Mouse (Mus musculus): ENCODE measurements around the gene Lbx2. TPM values are rescaled to one million over a fixed set of nuclear protein-coding genes. Genes with fewer than 3 reads are reported as not detected.
A peak's percentile ranks its signal among the peaks of the same experiment; 100 is the strongest.

Lbx2 gene
- polyA plus RNA-seq, 1 experiment from 2014 or later, result not detected

GRCm38 (mm10) chr6:83103130-83103650 is 17.0 kb downstream of the Lbx2 start:
- 40% methylated on average over 11 of the region's 11 CpGs for WGBS
- peaks cover 7% of the 10 kb centered on the region; the same call in 1 of the 2 replicates for H3K27me3 ChIP-seq (replicated peaks; ENCODE audit: control insufficient read depth, insufficient read depth, low read length)
- ATAC-seq, result no peak
- H3K27ac ChIP-seq (ENCODE audit: low read length), result no peak overlapping the region
- peaks cover 23% of the 10 kb centered on the region for H3K4me1 ChIP-seq (replicated peaks; ENCODE audit: control insufficient read depth, insufficient read depth, low read length)
- peak overlapping the region; percentile 75 for H3K4me3 ChIP-seq (replicated peaks; ENCODE audit: low read length)
- H3K4me2 ChIP-seq (ENCODE audit: low read length), result peak overlapping the region; percentile 98
- H3K36me3 ChIP-seq (ENCODE audit: control insufficient read depth, insufficient read depth), result no peaks in the 10 kb centered on the region
- peak overlapping the region; percentile 85 for H3K9ac ChIP-seq (replicated peaks; ENCODE audit: low read depth, low read length)
- H3K9me3 ChIP-seq (ENCODE audit: control insufficient read depth, low read length), result no peaks in the 10 kb centered on the region

GRCm38 (mm10) chr6:83104158-83104557 is 18.0 kb downstream of the Lbx2 start:
- H3K27ac ChIP-seq (ENCODE audit: low read length), result no peak overlapping the region
- H3K36me3 ChIP-seq (ENCODE audit: control insufficient read depth, insufficient read depth), result no peaks in the 10 kb centered on the region
- no peak overlapping the region for H3K9ac ChIP-seq (replicated peaks; ENCODE audit: low read depth, low read length)
- no peaks in the 10 kb centered on the region for H3K9me3 ChIP-seq (ENCODE audit: control insufficient read depth, low read length)
- WGBS, result 50% methylated on average over 4 of the region's 4 CpGs
- H3K4me1 ChIP-seq (replicated peaks; ENCODE audit: control insufficient read depth, insufficient read depth, low read length), result peaks cover 28% of the 10 kb centered on the region
- no peak overlapping the region for H3K4me2 ChIP-seq (ENCODE audit: low read length)
- peak; percentile 51 for ATAC-seq
- peaks cover 4% of the 10 kb centered on the region; the same call in 1 of the 2 replicates for H3K27me3 ChIP-seq (replicated peaks; ENCODE audit: control insufficient read depth, insufficient read depth, low read length)
- no peak overlapping the region for H3K4me3 ChIP-seq (replicated peaks; ENCODE audit: low read length)

GRCm38 (mm10) chr6:83107566-83108400 is 21.6 kb downstream of the Lbx2 start:
- ATAC-seq, result no peak
- WGBS, result 32% methylated on average over 12 of the region's 13 CpGs
- Histone ChIP-seq H3K27ac (ENCODE audit: low read length) (peak overlapping the region; percentile 72; the same call in 1 of the 2 replicates), H3K27me3 (replicated peaks; ENCODE audit: control insufficient read depth, insufficient read depth, low read length) (no peaks in the 10 kb centered on the region), H3K36me3 (ENCODE audit: control insufficient read depth, insufficient read depth) (no peaks in the 10 kb centered on the region), H3K9me3 (ENCODE audit: control insufficient read depth, low read length) (no peaks in the 10 kb centered on the region), H3K4me3 (replicated peaks; ENCODE audit: low read length) (peak overlapping the region; percentile 96), H3K4me1 (replicated peaks; ENCODE audit: control insufficient read depth, insufficient read depth, low read length) (peaks cover 28% of the 10 kb centered on the region), H3K4me2 (ENCODE audit: low read length) (peak overlapping the region; percentile 96), H3K9ac (replicated peaks; ENCODE audit: low read depth, low read length) (peak overlapping the region; percentile 93; the same call in 1 of the 2 replicates)

GRCm38 (mm10) chr6:83108762-83109668 is 22.8 kb downstream of the Lbx2 start, which contains the start of gene Mrpl53:
Gene Mrpl53 (plus strand): TSS chr6:83109040.
- peaks cover 20% of the 10 kb centered on the region for H3K4me1 ChIP-seq (replicated peaks; ENCODE audit: control insufficient read depth, insufficient read depth, low read length)
- under 1% methylated on average over 76 of the region's 76 CpGs for WGBS
- peak within 1 kb of the TSS; percentile 93 for H3K9ac ChIP-seq (replicated peaks; ENCODE audit: low read depth, low read length)
- H3K36me3 ChIP-seq (ENCODE audit: control insufficient read depth, insufficient read depth), result no peaks in the 10 kb centered on the region
- H3K4me2 ChIP-seq (ENCODE audit: low read length), result peak within 1 kb of the TSS; percentile 96
- H3K9me3 ChIP-seq (ENCODE audit: control insufficient read depth, low read length), result no peaks in the 10 kb centered on the region
- H3K27me3 ChIP-seq (replicated peaks; ENCODE audit: control insufficient read depth, insufficient read depth, low read length), result no peaks in the 10 kb centered on the region
- H3K27ac ChIP-seq (ENCODE audit: low read length), result peak within 1 kb of the TSS; percentile 72
- ATAC-seq, result peak; percentile 79
- peak within 1 kb of the TSS; percentile 96 for H3K4me3 ChIP-seq (replicated peaks; ENCODE audit: low read length)

- H3K27me3 ChIP-seq (replicated peaks; ENCODE audit: control insufficient read depth, insufficient read depth, low read length), result no peaks in the 10 kb centered on the region
- H3K9me3 ChIP-seq (ENCODE audit: control insufficient read depth, low read length), result no peaks in the 10 kb centered on the region
- WGBS, result 94% methylated on average over 4 of the region's 4 CpGs
- H3K4me2 ChIP-seq (ENCODE audit: low read length), result no peak overlapping the region
- H3K4me1 ChIP-seq (replicated peaks; ENCODE audit: control insufficient read depth, insufficient read depth, low read length), result peaks cover 36% of the 10 kb centered on the region
- H3K27ac ChIP-seq (ENCODE audit: low read length), result no peak overlapping the region
- H3K36me3 ChIP-seq (ENCODE audit: control insufficient read depth, insufficient read depth), result no peaks in the 10 kb centered on the region
- no peak overlapping the region for H3K9ac ChIP-seq (replicated peaks; ENCODE audit: low read depth, low read length)
- no peak for ATAC-seq
- H3K4me3 ChIP-seq (replicated peaks; ENCODE audit: low read length), result no peak overlapping the region
Observed at GRCm38 (mm10) chr6:83111510-83112136, 25.5 kb downstream of the Lbx2 start.

- no peaks in the 10 kb centered on the region for H3K9me3 ChIP-seq (ENCODE audit: control insufficient read depth, low read length)
- H3K4me1 ChIP-seq (replicated peaks; ENCODE audit: control insufficient read depth, insufficient read depth, low read length), result peaks cover 34% of the 10 kb centered on the region
- peak within 1 kb of the TSS; percentile 71 for H3K27ac ChIP-seq (ENCODE audit: low read length)
- ATAC-seq, result peak; percentile 87
- peak within 1 kb of the TSS; percentile 97 for H3K4me2 ChIP-seq (ENCODE audit: low read length)
- peak within 1 kb of the TSS; percentile 90 for H3K4me3 ChIP-seq (replicated peaks; ENCODE audit: low read length)
- H3K36me3 ChIP-seq (ENCODE audit: control insufficient read depth, insufficient read depth), result peaks cover 13% of the 10 kb centered on the region; the same call in 1 of the 2 replicates
- peak within 1 kb of the TSS; percentile 94 for H3K9ac ChIP-seq (replicated peaks; ENCODE audit: low read depth, low read length)
- WGBS, result under 1% methylated on average over 55 of the region's 58 CpGs
- H3K27me3 ChIP-seq (replicated peaks; ENCODE audit: control insufficient read depth, insufficient read depth, low read length), result no peaks in the 10 kb centered on the region
Observed at GRCm38 (mm10) chr6:83115011-83115671, 29.0 kb downstream of the Lbx2 start, which contains the start of gene Mogs. Gene Mogs (plus strand): TSS chr6:83115496.

GRCm38 (mm10) chr6:83115682-83116372 is 29.7 kb downstream of the Lbx2 start:
- peak overlapping the region; percentile 90 for H3K4me3 ChIP-seq (replicated peaks; ENCODE audit: low read length)
- no peaks in the 10 kb centered on the region for H3K9me3 ChIP-seq (ENCODE audit: control insufficient read depth, low read length)
- H3K9ac ChIP-seq (replicated peaks; ENCODE audit: low read depth, low read length), result peak overlapping the region; percentile 94
- H3K36me3 ChIP-seq (ENCODE audit: control insufficient read depth, insufficient read depth), result peaks cover 13% of the 10 kb centered on the region; the same call in 1 of the 2 replicates
- peaks cover 37% of the 10 kb centered on the region for H3K4me1 ChIP-seq (replicated peaks; ENCODE audit: control insufficient read depth, insufficient read depth, low read length)
- H3K4me2 ChIP-seq (ENCODE audit: low read length), result peak overlapping the region; percentile 97
- WGBS, result 2% methylated on average over 36 of the region's 48 CpGs
- H3K27ac ChIP-seq (ENCODE audit: low read length), result peak overlapping the region; percentile 71
- no peaks in the 10 kb centered on the region for H3K27me3 ChIP-seq (replicated peaks; ENCODE audit: control insufficient read depth, insufficient read depth, low read length)
- ATAC-seq, result peak; percentile 19

All from forebrain, embryonic 16.5 days (tissue).